ENCODE assay signal across 14 mouse cellular contexts in genomic region chr7:30811757-30812290, GRCm38 (mm10). TPM values are rescaled to one million over a fixed set of nuclear protein-coding genes. Genes with fewer than 3 reads are reported as not detected.
A peak's percentile ranks its signal among the peaks of the same experiment; 100 is the strongest.
DNase-seq lines count a peak whose midpoint lies in the region; TF ChIP-seq lines count a peak whose summit lies in the region.
"Had no signal": no experiment of that assay in that cellular context is flagged by ENCODE, and none has a peak within 500 bp of the region (broad histone marks: within the 10 kb centered on the region; RNA-seq: fewer than 3 reads in every experiment).

No protein-coding gene starts in this region.

- no peaks in the 10 kb centered on the region for H3K36me3 ChIP-seq in liver, adult 2 months (ENCODE audit: control insufficient read depth, insufficient read depth, low read length)
- H3K36me3 ChIP-seq: limb, embryonic 13.5 days had no signal

- no peak overlapping the region for H3K4me3 ChIP-seq in brown adipose tissue, adult 24 weeks (ENCODE audit: insufficient read depth, low read depth, low read length)
- H3K4me3 ChIP-seq in liver, adult 2 months (ENCODE audit: insufficient read depth, low read depth, low read length) = no peak overlapping the region
- H3K4me3 ChIP-seq: limb, embryonic 13.5 days had no signal

- peak; percentile 28 for DNase-seq in left cerebral cortex, postnatal 4 days
- no peak for DNase-seq in left cerebral cortex, adult 8-10 months (ENCODE audit: low spot score in 2 of 2)
- peak; percentile 58 for DNase-seq in liver, adult 2 months (ENCODE audit: extremely low read depth, low read depth, low spot score)
- DNase-seq in naive thymus-derived CD4-positive, alpha-beta T cell, adult 2 months (ENCODE audit: low read depth) = peak; percentile 23
- no peak for DNase-seq in thymus, postnatal 14 days
- no peak for DNase-seq in urinary bladder, adult 18-20 months (ENCODE audit: low spot score in 2 of 2)
- DNase-seq in left cerebral cortex, postnatal 36 days (ENCODE audit: low spot score in 2 of 2) = no peak
- DNase-seq: embryo, embryonic 11 days; heart, postnatal 36 days had no signal

- peaks cover 15% of the 10 kb centered on the region for H3K4me1 ChIP-seq in brown adipose tissue, adult 24 weeks (ENCODE audit: control insufficient read depth, insufficient read depth, insufficient read length, low read length)
- H3K4me1 ChIP-seq in liver, adult 2 months (ENCODE audit: control insufficient read depth, insufficient read depth, low read length) = peaks cover 11% of the 10 kb centered on the region

- H3K27me3 ChIP-seq in liver, adult 2 months (ENCODE audit: control insufficient read depth, insufficient read depth, low read length) = no peaks in the 10 kb centered on the region
- H3K27me3 ChIP-seq: limb, embryonic 13.5 days had no signal

- peak overlapping the region; percentile 93 for H3K27ac ChIP-seq in brown adipose tissue, adult 24 weeks (replicated peaks; ENCODE audit: low read depth, low read length)
- H3K27ac ChIP-seq in liver, adult 2 months (replicated peaks; ENCODE audit: insufficient read depth, low read depth, low read length) = no peak overlapping the region
- H3K27ac ChIP-seq: limb, embryonic 13.5 days had no signal

- WGBS in liver, adult 2 months = 21% methylated on average over 9 of the region's 9 CpGs

- H3K9ac ChIP-seq in liver, adult 2 months (ENCODE audit: low read depth, low read length) = no peak overlapping the region
- H3K9ac ChIP-seq: limb, embryonic 13.5 days had no signal

- no peak for TF ChIP-seq CTCF in liver, adult 2 months (IDR thresholded peaks at IDR 0.05; ENCODE audit: low read depth, low read length)

- no peaks in the 10 kb centered on the region for H3K79me2 ChIP-seq in liver, adult 2 months (ENCODE audit: control insufficient read depth, insufficient read depth, low read length)

- intact Hi-C loops in left cerebral cortex, postnatal 4 days (cut with DNase I) = no loop called here
- intact Hi-C loops in left cerebral cortex, postnatal 36 days (cut with DNase I) = loop anchor here (5.0 kb wide), 1 partner anchor 45 kb away; the partner anchor contains the start of gene Ffar3

- TF ChIP-seq POLR2A in liver, adult 2 months (IDR thresholded peaks at IDR 0.05; ENCODE audit: extremely low read depth, insufficient read depth, low read length) = no peak

RNA-seq across cellular contexts. Expression of gene Ffar2, which starts 11.8 kb away (rescaled TPM):
- not detected for total RNA-seq in left cerebral cortex, postnatal 4 days (2021)
- not detected for total RNA-seq in left cerebral cortex, adult 8-10 months (2022)
- polyA plus RNA-seq in brown adipose tissue, adult 24 weeks (2012; ENCODE audit: insufficient read depth, insufficient read length, missing spikeins) = 4.8 and 7.4 TPM in 2 replicates
- total RNA-seq in liver, adult 2 months (2014; rRNA removed) = 0.09 and 0.13 TPM in 2 replicates
- polyA plus RNA-seq in liver, adult 2 months (2012; rRNA removed) = 0.04 TPM in 1 of 2 replicates, not detected in the other
- total RNA-seq in left cerebral cortex, postnatal 36 days (2021) = not detected
- total RNA-seq: layer of hippocampus, adult 18-20 months had no signal
- polyA plus RNA-seq: forebrain, embryonic 11.5 days; limb, embryonic 13.5 days had no signal

RNA-seq across cellular contexts. Expression of gene Krtdap, which starts 24.1 kb away (rescaled TPM):
- total RNA-seq in left cerebral cortex, postnatal 4 days (2021) = not detected
- not detected for total RNA-seq in left cerebral cortex, adult 8-10 months (2022)
- polyA plus RNA-seq in brown adipose tissue, adult 24 weeks (2012; ENCODE audit: insufficient read depth, insufficient read length, missing spikeins) = 11.5 and 15.2 TPM in 2 replicates
- not detected in 2 replicates for total RNA-seq in liver, adult 2 months (2014; rRNA removed)
- polyA plus RNA-seq in liver, adult 2 months (2012; rRNA removed) = not detected in 2 replicates
- not detected for total RNA-seq in left cerebral cortex, postnatal 36 days (2021)
- total RNA-seq: heart, postnatal 36 days; layer of hippocampus, adult 18-20 months had no signal
- polyA plus RNA-seq: forebrain, embryonic 11.5 days had no signal

RNA-seq across cellular contexts. Expression of gene Ffar3, which starts 44.2 kb away (rescaled TPM):
- total RNA-seq in left cerebral cortex, postnatal 4 days (2021) = not detected
- total RNA-seq in left cerebral cortex, adult 8-10 months (2022) = not detected
- polyA plus RNA-seq in brown adipose tissue, adult 24 weeks (2012; ENCODE audit: insufficient read depth, insufficient read length, missing spikeins) = not detected in 2 replicates
- total RNA-seq in liver, adult 2 months (2014; rRNA removed) = not detected in 2 replicates
- polyA plus RNA-seq in liver, adult 2 months (2012; rRNA removed) = not detected in 2 replicates
- not detected for total RNA-seq in left cerebral cortex, postnatal 36 days (2021)
- total RNA-seq: gastrocnemius, postnatal 4 days; heart, postnatal 36 days; layer of hippocampus, adult 18-20 months had no signal
- polyA plus RNA-seq: forebrain, embryonic 11.5 days; limb, embryonic 13.5 days had no signal

RNA-seq across cellular contexts. Expression of gene Dmkn, which starts 48.3 kb away (rescaled TPM):
- total RNA-seq in left cerebral cortex, postnatal 4 days (2021) = 1 to 10 TPM; 1.4 to 1.7 TPM
- 1 to 10 TPM; 4.1 to 5.2 (median 4.7) TPM for total RNA-seq in left cerebral cortex, adult 8-10 months (2022)
- 7.4 and 7.8 TPM in 2 replicates for polyA plus RNA-seq in brown adipose tissue, adult 24 weeks (2012; ENCODE audit: insufficient read depth, insufficient read length, missing spikeins)
- not detected in 2 replicates for total RNA-seq in liver, adult 2 months (2014; rRNA removed)
- 0.44 TPM in 1 of 2 replicates, not detected in the other for polyA plus RNA-seq in liver, adult 2 months (2012; rRNA removed)
- 1 to 10 TPM; 2.6 to 3.6 TPM for total RNA-seq in left cerebral cortex, postnatal 36 days (2021)
- polyA plus RNA-seq: forebrain, embryonic 11.5 days had no signal

RNA-seq across cellular contexts. Expression of gene Ffar1, which starts 49.5 kb away (rescaled TPM):
- total RNA-seq in left cerebral cortex, postnatal 4 days (2021) = not detected
- total RNA-seq in left cerebral cortex, adult 8-10 months (2022) = not detected
- not detected in 2 replicates for polyA plus RNA-seq in brown adipose tissue, adult 24 weeks (2012; ENCODE audit: insufficient read depth, insufficient read length, missing spikeins)
- not detected in 2 replicates for total RNA-seq in liver, adult 2 months (2014; rRNA removed)
- 0.05 and 0.21 TPM in 2 replicates for polyA plus RNA-seq in liver, adult 2 months (2012; rRNA removed)
- not detected for total RNA-seq in left cerebral cortex, postnatal 36 days (2021)
- total RNA-seq: gastrocnemius, postnatal 4 days; heart, postnatal 36 days; layer of hippocampus, adult 18-20 months had no signal
- polyA plus RNA-seq: forebrain, embryonic 11.5 days; limb, embryonic 13.5 days had no signal

Comparison
In these comparisons a context has a peak if more than half of its experiments do, and no peak if none do; other contexts are left out.
1. DNase-seq: peak in left cerebral cortex, postnatal 4 days (single experiment), liver, adult 2 months (single experiment) and naive thymus-derived CD4-positive, alpha-beta T cell, adult 2 months (single experiment); none in left cerebral cortex, adult 8-10 months (0 of 2), thymus, postnatal 14 days (single experiment), urinary bladder, adult 18-20 months (0 of 2) and left cerebral cortex, postnatal 36 days (0 of 2).